Mouse (Mus musculus) CH12.LX (cell line): ENCODE results near the gene Dnajb11.

Source experiments
- ETS1 ChIP-seq: conservative IDR thresholded peaks from 2 replicates; pipeline ENCODE4 v1.6.1; 2012; ENCODE audit warnings: low read depth, mild to moderate bottlenecking, inconsistent platforms, low read length, improper control_type of control experiment, moderate library complexity
- MAFK ChIP-seq: IDR thresholded peaks from 2 replicates; pipeline ENCODE4 v1.6.1; 2011; ENCODE audit warnings: low read length, improper control_type of control experiment; ENCODE audit not compliant: insufficient replicate concordance
- POLR2A ChIP-seq: IDR thresholded peaks from 2 replicates; pipeline ENCODE4 v1.6.1; 2011; ENCODE audit warnings: low read depth, mild to moderate bottlenecking, improper control_type of control experiment, low read length

GRCm38 (mm10) chr16:22881487-22881886 is 23.8 kb downstream of the Dnajb11 start:
- TF ChIP-seq MAFK: no peak
- no peak for TF ChIP-seq POLR2A
- TF ChIP-seq ETS1: no peak
